Mouse (Mus musculus) C2C12 (cell line): ENCODE data around the gene Sult2b1.

ENCODE experiments used
- CEBPB ChIP-seq: IDR thresholded peaks from one replicate; pipeline ENCODE4 v1.6.1; 2011; ENCODE audit warnings: low read depth, mild to moderate bottlenecking, control low read depth, moderate library complexity
- CTCF ChIP-seq: IDR thresholded peaks from one replicate; pipeline ENCODE4 v1.5.1; 2011; ENCODE audit not compliant: control insufficient read depth, insufficient read depth, insufficient read length
- MYOG ChIP-seq: IDR thresholded peaks from one replicate; pipeline ENCODE4 v1.6.1; 2011; ENCODE audit not compliant: control insufficient read depth, insufficient read length; ENCODE audit errors: extremely low read depth
- USF1 ChIP-seq: IDR thresholded peaks from one replicate; pipeline ENCODE4 v1.6.1; 2011; ENCODE audit warnings: low read depth, mild to moderate bottlenecking, control low read depth, moderate library complexity

- TF ChIP-seq CTCF (no peak), MYOG (no peak), USF1 (no peak), CEBPB (no peak)
Observed at GRCm38 (mm10) chr7:45689099-45689498, 95.4 kb downstream of the Sult2b1 start.
